Mouse (Mus musculus): ENCODE data around the gene Slc24a4.

- TF ChIP-seq EP300 (IDR thresholded peaks at IDR 0.05) (no peak), CTCF (IDR thresholded peaks at IDR 0.05) (no peak)
Measured at GRCm38 (mm10) chr12:102242076-102242722, 113.7 kb downstream of the Slc24a4 start.

Measured in lung, postnatal 0 days (tissue).